Mouse (Mus musculus): ENCODE data around the gene Gm21882. TPM values are rescaled to one million over a fixed set of nuclear protein-coding genes. Genes with fewer than 3 reads are reported as not detected.
"Not testable (repeated sequence)": the region's sequence is repeated elsewhere in the genome, so short reads cannot be mapped to it uniquely, and the experiment has no call there.

The Gm21882 gene
- total RNA-seq (2014; rRNA removed) (not detected in 2 replicates), polyA plus RNA-seq (2015; fragmentation: Nextera tagmentation; extraction: Ambion mirVana) (not detected in 2 replicates)

- not testable (repeated sequence) for H3K9me3 ChIP-seq (ENCODE audit: low read length); H3K4me2 ChIP-seq (ENCODE audit: low read depth, low read length, poor library complexity, severe bottlenecking); H3K27ac ChIP-seq (ENCODE audit: low read depth, low read length); H3K36me3 ChIP-seq (ENCODE audit: insufficient read depth, low read length); H3K4me3 ChIP-seq (ENCODE audit: low read depth, low read length); H3K9ac ChIP-seq (replicated peaks; ENCODE audit: low read length, poor library complexity, severe bottlenecking); DNase-seq (ENCODE audit: low spot score); ATAC-seq (ENCODE audit: low FRiP score); H3K27me3 ChIP-seq (ENCODE audit: insufficient read depth, low read length); H3K4me1 ChIP-seq (ENCODE audit: insufficient read depth, low read length)
- WGBS: no CpG with 5 or more reads among the region's 1 CpGs
Measured at GRCm38 (mm10) chrY:40381423-40381822, at the start of gene Gm21882. Gene Gm21882, minus strand, starts transcription at chrY:40381523.

Other genes starting within 250 kb of the Gm21882 start
- gene Gm21865, start 64.6 kb downstream of the Gm21882 start, total RNA-seq (2014; rRNA removed): not detected in 2 replicates
- not detected in 2 replicates for gene Gm21865, start 64.6 kb downstream of the Gm21882 start, polyA plus RNA-seq (2015; fragmentation: Nextera tagmentation; extraction: Ambion mirVana)